20 mouse cellular contexts compared by ENCODE assay signal in the genomic region with DNA sequence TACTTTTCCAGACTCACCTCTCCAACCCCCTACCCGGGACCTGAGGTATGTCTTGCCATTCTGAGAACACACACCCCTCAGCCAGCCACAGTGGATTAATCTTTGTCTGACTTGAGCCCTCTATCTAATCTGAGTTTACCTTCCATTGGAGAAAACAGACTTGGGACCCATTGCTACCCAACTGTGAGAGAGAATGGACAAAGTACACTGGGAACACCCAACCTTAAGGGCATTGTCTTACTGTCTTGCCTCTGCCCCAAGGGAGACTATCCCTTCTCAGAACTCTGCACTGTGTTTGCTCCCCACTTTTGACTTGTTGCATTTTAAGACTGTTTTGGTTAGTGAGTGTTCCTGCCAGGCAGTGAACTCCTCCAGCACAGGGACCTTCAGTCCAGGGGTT. TPM values are rescaled to one million over a fixed set of nuclear protein-coding genes. Genes with fewer than 3 reads are reported as not detected.
DNase-seq lines count a peak whose midpoint lies in the region; ATAC-seq lines count a peak whose summit lies in the region.
"Had no signal": no experiment of that assay in that cellular context is flagged by ENCODE, and none has a peak within 500 bp of the region (broad histone marks: within the 10 kb centered on the region; RNA-seq: fewer than 3 reads in every experiment).

No protein-coding gene starts in this region.

- WGBS in embryonic facial prominence, embryonic 13.5 days = 90% methylated on average over 1 of the region's 1 CpGs
- WGBS in embryonic facial prominence, embryonic 10.5 days = 92% methylated on average over 1 of the region's 1 CpGs
- WGBS in embryonic facial prominence, embryonic 15.5 days = 79% methylated on average over 1 of the region's 1 CpGs

- H3K9me3 ChIP-seq in embryonic facial prominence, embryonic 13.5 days = no peaks in the 10 kb centered on the region
- no peaks in the 10 kb centered on the region for H3K9me3 ChIP-seq in embryonic facial prominence, embryonic 10.5 days
- no peaks in the 10 kb centered on the region for H3K9me3 ChIP-seq in embryonic facial prominence, embryonic 15.5 days (replicated peaks)
- H3K9me3 ChIP-seq: hindbrain, embryonic 12.5 days; limb, embryonic 13.5 days; midbrain, embryonic 13.5 days had no signal

- H3K27me3 ChIP-seq in embryonic facial prominence, embryonic 13.5 days = no peaks in the 10 kb centered on the region
- no peaks in the 10 kb centered on the region for H3K27me3 ChIP-seq in embryonic facial prominence, embryonic 10.5 days (replicated peaks; ENCODE audit: low read depth, poor library complexity, severe bottlenecking)
- H3K27me3 ChIP-seq in embryonic facial prominence, embryonic 15.5 days = no peaks in the 10 kb centered on the region
- H3K27me3 ChIP-seq: hindbrain, embryonic 12.5 days; limb, embryonic 13.5 days; midbrain, embryonic 13.5 days had no signal

- peak overlapping the region; percentile 79 for H3K4me2 ChIP-seq in embryonic facial prominence, embryonic 13.5 days
- peak overlapping the region; percentile 69 for H3K4me2 ChIP-seq in embryonic facial prominence, embryonic 15.5 days (replicated peaks)
- H3K4me2 ChIP-seq: heart, embryonic 11.5 days; hindbrain, embryonic 12.5 days; limb, embryonic 13.5 days; lung, embryonic 14.5 days; midbrain, embryonic 13.5 days had no signal

- H3K9ac ChIP-seq in embryonic facial prominence, embryonic 13.5 days = no peak overlapping the region
- H3K9ac ChIP-seq in embryonic facial prominence, embryonic 15.5 days = no peak overlapping the region
- H3K9ac ChIP-seq: hindbrain, embryonic 12.5 days; limb, embryonic 13.5 days; liver, embryonic 14.5 days; lung, embryonic 14.5 days; midbrain, embryonic 13.5 days had no signal

- no peak for DNase-seq in embryonic facial prominence, embryonic 10.5 days (ENCODE audit: low spot score)
- DNase-seq in kidney, adult 8-10 months = peak; percentile 47 to 58
- DNase-seq in kidney, postnatal 25 days = no peak
- DNase-seq in kidney, postnatal 14 days = peak; percentile 10
- DNase-seq in adrenal gland, adult (ENCODE audit: inconsistent age in 2 of 2, low spot score in 1 of 2) = no peak
- DNase-seq in liver = no peak
- DNase-seq: adrenal gland, postnatal 25 days; cerebellum, adult 9-10 months had no signal

- peaks cover 28% of the 10 kb centered on the region for H3K36me3 ChIP-seq in embryonic facial prominence, embryonic 13.5 days
- H3K36me3 ChIP-seq in embryonic facial prominence, embryonic 10.5 days (replicated peaks) = peaks cover 44% of the 10 kb centered on the region
- H3K36me3 ChIP-seq in embryonic facial prominence, embryonic 15.5 days = peaks cover 6% of the 10 kb centered on the region; the same call in 1 of the 2 replicates

- H3K4me1 ChIP-seq in embryonic facial prominence, embryonic 13.5 days = peaks cover 65% of the 10 kb centered on the region
- H3K4me1 ChIP-seq in embryonic facial prominence, embryonic 10.5 days = peaks cover 18% of the 10 kb centered on the region
- peaks cover 55% of the 10 kb centered on the region for H3K4me1 ChIP-seq in embryonic facial prominence, embryonic 15.5 days

- peak overlapping the region; percentile 93; the same call in 1 of the 2 replicates for H3K4me3 ChIP-seq in embryonic facial prominence, embryonic 13.5 days
- no peak overlapping the region for H3K4me3 ChIP-seq in embryonic facial prominence, embryonic 10.5 days
- H3K4me3 ChIP-seq in embryonic facial prominence, embryonic 15.5 days (replicated peaks) = peak overlapping the region; percentile 85
- H3K4me3 ChIP-seq: gastrocnemius, adult 2 months; hindbrain, embryonic 12.5 days; layer of hippocampus, adult 2 months; limb, embryonic 13.5 days; midbrain, embryonic 13.5 days had no signal

- H3K27ac ChIP-seq in embryonic facial prominence, embryonic 13.5 days = peak overlapping the region; percentile 12; the same call in 1 of the 2 replicates
- no peak overlapping the region for H3K27ac ChIP-seq in embryonic facial prominence, embryonic 10.5 days (replicated peaks)
- peak overlapping the region; percentile 95 for H3K27ac ChIP-seq in embryonic facial prominence, embryonic 15.5 days (replicated peaks)
- H3K27ac ChIP-seq: gastrocnemius, adult 2 months; hindbrain, embryonic 12.5 days; layer of hippocampus, adult 2 months; limb, embryonic 13.5 days; liver, embryonic 14.5 days; midbrain, embryonic 13.5 days had no signal

- no peak for ATAC-seq in embryonic facial prominence, embryonic 13.5 days (ENCODE audit: insufficient number of reproducible peaks, insufficient read depth, low FRiP score, low TSS enrichment, low read depth)
- no peak for ATAC-seq in embryonic facial prominence, embryonic 15.5 days (ENCODE audit: insufficient number of reproducible peaks, low FRiP score, low TSS enrichment, low read depth)
- ATAC-seq: forebrain, embryonic 14.5 days; inflammation-experienced regulatory T-cells, adult 6 months; midbrain, embryonic 13.5 days had no signal

RNA-seq across cellular contexts. Expression of a gene that starts 4.7 kb away (rescaled TPM):
- 143 and 145 TPM in 2 replicates for polyA plus RNA-seq in embryonic facial prominence, embryonic 13.5 days (2015; fragmentation: Nextera tagmentation; extraction: Ambion mirVana)
- 31.0 and 35.8 TPM in 2 replicates for polyA plus RNA-seq in embryonic facial prominence, embryonic 10.5 days (2016; fragmentation: Nextera tagmentation; extraction: Ambion mirVana)
- polyA plus RNA-seq in embryonic facial prominence, embryonic 15.5 days (2015; fragmentation: Nextera tagmentation; extraction: Ambion mirVana) = 137 and 159 TPM in 2 replicates

Comparison
In these comparisons a context has a peak if more than half of its experiments do, and no peak if none do; other contexts are left out.
1. DNase-seq: peak in kidney, adult 8-10 months (2 of 2) and kidney, postnatal 14 days (single experiment); none in embryonic facial prominence, embryonic 10.5 days (single experiment), kidney, postnatal 25 days (0 of 2), adrenal gland, adult (0 of 2) and liver (single experiment).